Mouse (Mus musculus) midbrain, embryonic 13.5 days (tissue): ENCODE results near the gene 1600012H06Rik. TPM values are rescaled to one million over a fixed set of nuclear protein-coding genes. Genes with fewer than 3 reads are reported as not detected.
A peak's percentile ranks its signal among the peaks of the same experiment; 100 is the strongest.
"Not testable (repeated sequence)": the region's sequence is repeated elsewhere in the genome, so short reads cannot be mapped to it uniquely, and the experiment has no call there.

Source experiments
- ATAC-seq: fragments of 200-750 bp; cut with Nextera tagmentation; 2 replicates; pipeline ENCODE4 v1.8.0; 2017; ENCODE audit warnings: mild to moderate bottlenecking, moderate TSS enrichment, moderate library complexity
- H3K27ac ChIP-seq: fragments of 300-500 bp; sonication (generic); 2 replicates; pipeline ENCODE4 v1.5.1; 2015; ENCODE audit warnings: inconsistent platforms, mild to moderate bottlenecking, moderate library complexity
- H3K27me3 ChIP-seq: fragments of 300-500 bp; sonication (generic); 2 replicates; pipeline ENCODE4 v1.6.1; 2015; ENCODE audit warnings: mild to moderate bottlenecking, inconsistent platforms
- H3K36me3 ChIP-seq: fragments of 300-500 bp; sonication (generic); 2 replicates; pipeline ENCODE4 v1.6.1; 2015; ENCODE audit warnings: mild to moderate bottlenecking, inconsistent platforms
- H3K4me1 ChIP-seq: fragments of 300-500 bp; sonication (generic); replicated peaks from 2 replicates; pipeline ENCODE4 v1.6.1; 2015; ENCODE audit warnings: inconsistent platforms
- H3K4me2 ChIP-seq: fragments of 300-500 bp; sonication (generic); replicated peaks from 2 replicates; pipeline ENCODE4 v1.6.1; 2015; ENCODE audit warnings: moderate library complexity, mild to moderate bottlenecking, inconsistent platforms
- H3K4me3 ChIP-seq: fragments of 300-500 bp; sonication (generic); replicated peaks from 2 replicates; pipeline ENCODE4 v1.5.1; 2015; ENCODE audit warnings: mild to moderate bottlenecking, inconsistent platforms
- H3K9ac ChIP-seq: fragments of 300-500 bp; sonication (generic); replicated peaks from 2 replicates; pipeline ENCODE4 v1.6.1; 2015; ENCODE audit warnings: mild to moderate bottlenecking, inconsistent platforms
- H3K9me3 ChIP-seq: fragments of 300-500 bp; sonication (generic); 2 replicates; pipeline ENCODE4 v1.6.1; 2016; ENCODE audit warnings: mild to moderate bottlenecking, inconsistent platforms
- WGBS: fragments of 180-500 bp; shearing (Covaris S2); methylation state at CpG from one replicate; pipeline ENCODE4 v1.1.7; 2015; 5-methylcytosine and 5-hydroxymethylcytosine counted together
- polyA plus RNA-seq: library from polyadenylated mRNA; unstranded; fragments of >200 nt; fragmentation: Nextera tagmentation; extraction: Ambion mirVana; gene quantifications from 2 replicates; pipeline ENCODE4 v1.2.1, GENCODE M21; 2015

The 1600012H06Rik gene
- polyA plus RNA-seq, 1 experiment from 2014 or later, result 28.2 TPM

- Histone ChIP-seq H3K9me3 (no peaks in the 10 kb centered on the region), H3K4me1 (no peaks in the 10 kb centered on the region), H3K4me3 (no peak overlapping the region), H3K36me3 (no peaks in the 10 kb centered on the region), H3K9ac (no peak overlapping the region), H3K27ac (no peak overlapping the region), H3K4me2 (no peak overlapping the region), H3K27me3 (no peaks in the 10 kb centered on the region)
- ATAC-seq, result no peak
- WGBS, result 93% methylated on average over 4 of the region's 4 CpGs
These were observed 28.6 kb upstream of the 1600012H06Rik start for GRCm38 (mm10) chr17:14914401-14914800.

DNA sequence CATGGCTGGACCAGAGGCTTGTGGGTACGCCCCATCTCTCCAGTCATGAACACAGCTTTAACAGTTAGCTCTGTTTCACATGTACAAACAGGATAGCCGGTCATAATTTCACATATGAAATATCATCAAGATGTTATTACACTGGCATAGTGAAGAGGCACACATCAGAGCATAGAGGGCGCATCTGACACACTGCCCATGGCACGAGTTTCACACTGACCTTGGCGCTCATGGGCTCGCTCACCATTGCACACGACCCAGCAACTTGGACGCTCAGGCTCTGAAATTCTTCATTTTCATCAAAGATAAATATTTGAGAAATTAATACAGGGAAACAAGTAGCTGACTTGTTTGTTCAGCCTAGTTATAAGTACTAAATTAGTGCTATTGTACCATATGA, 25.1 kb upstream of the 1600012H06Rik start:
- Histone ChIP-seq H3K9me3 (no peaks in the 10 kb centered on the region), H3K36me3 (no peaks in the 10 kb centered on the region), H3K4me2 (no peak overlapping the region), H3K4me1 (no peaks in the 10 kb centered on the region), H3K27ac (no peak overlapping the region), H3K9ac (no peak overlapping the region), H3K4me3 (no peak overlapping the region), H3K27me3 (no peaks in the 10 kb centered on the region)
- WGBS, result 91% methylated on average over 8 of the region's 8 CpGs
- ATAC-seq, result no peak

DNA sequence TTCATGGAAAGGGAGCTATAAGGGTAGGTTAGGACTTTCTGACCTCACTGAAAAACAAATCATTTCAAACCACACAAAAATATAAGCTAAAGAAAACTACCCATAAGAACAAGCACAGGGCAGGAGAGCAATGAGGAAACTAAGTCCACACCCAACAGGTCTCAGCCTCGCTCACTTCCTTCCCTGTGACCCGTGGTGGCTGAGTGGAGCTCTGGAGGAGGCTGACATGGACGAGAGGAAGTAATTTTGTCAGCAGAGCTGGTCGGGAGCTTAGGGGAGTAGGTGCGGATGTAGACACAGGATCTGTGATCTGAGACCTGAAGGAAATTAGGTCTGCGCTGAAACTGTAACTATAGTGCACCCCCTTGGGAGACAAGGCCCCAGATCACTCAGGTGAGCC, 21.4 kb upstream of the 1600012H06Rik start:
- no peak for ATAC-seq
- 79% methylated on average over 6 of the region's 6 CpGs for WGBS
- H3K27me3 ChIP-seq, result no peaks in the 10 kb centered on the region
- H3K27ac ChIP-seq, result no peak overlapping the region
- H3K4me2 ChIP-seq, result no peak overlapping the region
- no peak overlapping the region for H3K4me3 ChIP-seq
- no peaks in the 10 kb centered on the region for H3K9me3 ChIP-seq
- no peaks in the 10 kb centered on the region for H3K4me1 ChIP-seq
- H3K9ac ChIP-seq, result no peak overlapping the region
- no peaks in the 10 kb centered on the region for H3K36me3 ChIP-seq

DNA sequence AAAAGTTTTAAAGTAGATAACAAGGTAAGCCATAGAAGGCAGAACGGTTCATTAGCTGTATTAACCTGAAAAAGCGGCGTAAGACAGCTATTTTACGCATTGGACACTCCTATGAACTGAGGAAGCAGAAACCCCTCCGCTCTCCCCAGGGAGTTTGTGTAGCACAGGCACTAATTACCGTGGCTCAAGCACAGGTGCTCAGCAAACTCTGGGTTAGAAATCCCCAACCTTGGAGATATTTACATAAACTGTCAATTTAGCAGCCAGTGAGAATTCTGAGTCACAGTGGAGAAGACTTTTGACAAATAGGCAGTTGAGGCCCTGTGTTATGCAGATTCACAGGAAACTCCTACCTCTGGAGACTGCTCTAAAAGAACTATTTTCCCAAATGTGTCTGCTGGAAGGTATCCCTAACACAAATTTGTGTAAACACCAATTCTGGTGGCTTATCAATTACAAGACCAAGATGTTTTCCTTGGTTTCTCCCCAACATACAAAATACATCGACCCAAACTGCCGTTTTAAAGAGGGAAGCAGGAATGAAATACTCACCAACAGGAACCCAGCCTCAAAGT, 15.3 kb upstream of the 1600012H06Rik start:
- Histone ChIP-seq H3K36me3 (no peaks in the 10 kb centered on the region), H3K4me3 (no peak overlapping the region), H3K9ac (no peak overlapping the region), H3K27ac (no peak overlapping the region), H3K4me2 (no peak overlapping the region), H3K9me3 (no peaks in the 10 kb centered on the region), H3K27me3 (no peaks in the 10 kb centered on the region), H3K4me1 (no peaks in the 10 kb centered on the region)
- no peak for ATAC-seq
- WGBS, result 84% methylated on average over 8 of the region's 8 CpGs

GRCm38 (mm10) chr17:14928631-14929030, 14.4 kb upstream of the 1600012H06Rik start:
- ATAC-seq, result no peak
- H3K4me3 ChIP-seq, result no peak overlapping the region
- H3K4me2 ChIP-seq, result no peak overlapping the region
- 71% methylated on average over 5 of the region's 5 CpGs for WGBS
- no peaks in the 10 kb centered on the region for H3K36me3 ChIP-seq
- H3K9me3 ChIP-seq, result no peaks in the 10 kb centered on the region
- H3K27me3 ChIP-seq, result no peaks in the 10 kb centered on the region
- no peaks in the 10 kb centered on the region for H3K4me1 ChIP-seq
- H3K9ac ChIP-seq, result no peak overlapping the region
- no peak overlapping the region for H3K27ac ChIP-seq

DNA sequence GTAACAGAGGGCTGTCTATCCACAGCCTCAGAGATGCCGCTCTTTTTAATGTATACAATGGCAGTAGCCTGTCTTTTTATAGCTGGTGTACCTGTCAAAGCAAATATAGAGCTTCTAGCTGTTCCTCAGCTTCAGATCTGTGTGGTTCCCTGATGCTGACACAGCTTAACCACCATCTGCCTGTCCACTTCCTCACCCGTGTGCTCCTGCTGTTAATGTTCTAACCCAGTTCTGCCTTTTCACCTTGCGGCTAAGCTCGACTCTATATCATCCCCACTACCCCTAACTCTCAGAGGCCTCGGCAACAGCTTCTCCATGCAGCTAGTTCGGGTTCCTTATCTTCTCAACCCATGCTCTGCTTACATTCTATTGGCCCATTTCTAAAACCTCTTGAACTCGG, 12.3 kb upstream of the 1600012H06Rik start:
- no peak for ATAC-seq
- no peaks in the 10 kb centered on the region for H3K9me3 ChIP-seq
- no peak overlapping the region for H3K4me2 ChIP-seq
- H3K4me1 ChIP-seq, result no peaks in the 10 kb centered on the region
- H3K27ac ChIP-seq, result no peak overlapping the region
- no peak overlapping the region for H3K4me3 ChIP-seq
- no peak overlapping the region for H3K9ac ChIP-seq
- 87% methylated on average over 7 of the region's 7 CpGs for WGBS
- no peaks in the 10 kb centered on the region for H3K36me3 ChIP-seq
- H3K27me3 ChIP-seq, result no peaks in the 10 kb centered on the region

DNA sequence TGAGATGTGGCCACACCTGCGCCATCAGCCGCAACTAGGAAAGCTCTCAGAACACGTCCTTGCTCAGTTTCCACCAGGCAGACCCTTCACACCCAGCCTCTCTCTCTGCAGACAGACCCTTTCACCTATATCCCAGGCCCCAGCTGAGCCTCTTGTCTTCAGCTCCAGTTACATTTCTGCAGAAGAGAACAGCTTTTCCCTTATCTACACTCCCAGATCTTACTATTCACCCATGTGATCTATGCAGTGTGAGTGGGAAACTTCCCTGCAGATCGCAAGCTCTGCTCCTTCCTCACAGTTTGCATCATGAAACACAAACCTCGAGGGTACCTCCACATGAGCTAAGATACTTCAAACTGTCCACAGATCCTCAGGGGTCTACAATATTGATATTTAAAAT, 11.5 kb upstream of the 1600012H06Rik start:
- no peaks in the 10 kb centered on the region for H3K9me3 ChIP-seq
- H3K27ac ChIP-seq, result no peak overlapping the region
- no peaks in the 10 kb centered on the region for H3K4me1 ChIP-seq
- 84% methylated on average over 5 of the region's 5 CpGs for WGBS
- H3K36me3 ChIP-seq, result no peaks in the 10 kb centered on the region
- no peak overlapping the region for H3K9ac ChIP-seq
- H3K4me2 ChIP-seq, result no peak overlapping the region
- no peak overlapping the region for H3K4me3 ChIP-seq
- H3K27me3 ChIP-seq, result no peaks in the 10 kb centered on the region
- no peak for ATAC-seq

GRCm38 (mm10) chr17:14935280-14935679, 7.7 kb upstream of the 1600012H06Rik start:
- not testable (repeated sequence) for H3K9ac ChIP-seq, H3K27ac ChIP-seq, H3K27me3 ChIP-seq, H3K4me1 ChIP-seq, H3K9me3 ChIP-seq, ATAC-seq, H3K36me3 ChIP-seq, H3K4me2 ChIP-seq, H3K4me3 ChIP-seq
- 90% methylated on average over 14 of the region's 14 CpGs for WGBS

DNA sequence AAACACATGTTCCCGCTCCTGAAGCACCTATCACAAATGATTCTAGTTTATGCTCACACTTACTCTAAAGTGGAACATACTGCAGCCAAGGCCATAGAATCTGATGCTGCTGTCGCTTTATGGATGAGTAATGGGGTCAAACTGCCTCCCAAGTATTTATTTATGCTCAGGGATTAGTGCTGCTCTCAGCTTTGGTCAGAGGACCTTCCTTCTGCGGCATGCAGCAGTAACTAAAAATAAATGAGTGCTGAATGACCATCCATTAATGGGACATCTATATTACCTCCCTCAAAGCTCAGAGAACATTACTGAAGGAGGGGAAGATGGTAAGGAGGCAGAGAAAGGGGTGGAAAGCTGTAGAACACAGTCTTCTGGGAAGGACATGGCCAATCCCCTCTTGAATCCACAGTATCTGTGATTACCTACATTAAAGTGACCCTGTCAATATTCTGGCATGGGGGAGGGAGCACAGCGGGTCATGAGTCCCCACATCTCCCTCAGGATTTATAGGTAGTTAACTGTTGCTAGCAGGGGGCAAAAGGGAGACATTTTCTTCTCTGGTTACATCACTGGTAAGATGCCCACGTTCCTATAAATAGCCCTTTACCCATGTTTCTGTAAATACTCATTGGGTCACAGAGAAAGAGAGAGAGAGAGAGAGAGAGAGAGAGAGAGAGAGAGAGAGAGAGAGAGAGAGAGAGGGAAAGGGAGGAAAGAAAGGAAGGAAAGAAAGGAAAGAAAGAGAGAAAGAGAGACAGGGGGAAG, 7.0 kb upstream of the 1600012H06Rik start:
- no peaks in the 10 kb centered on the region for H3K9me3 ChIP-seq
- no peak overlapping the region for H3K27ac ChIP-seq
- H3K27me3 ChIP-seq, result no peaks in the 10 kb centered on the region
- no peak overlapping the region for H3K4me3 ChIP-seq
- H3K4me2 ChIP-seq, result no peak overlapping the region
- no peak overlapping the region for H3K9ac ChIP-seq
- 73% methylated on average over 5 of the region's 5 CpGs for WGBS
- H3K4me1 ChIP-seq, result no peaks in the 10 kb centered on the region
- ATAC-seq, result no peak
- H3K36me3 ChIP-seq, result no peaks in the 10 kb centered on the region

DNA sequence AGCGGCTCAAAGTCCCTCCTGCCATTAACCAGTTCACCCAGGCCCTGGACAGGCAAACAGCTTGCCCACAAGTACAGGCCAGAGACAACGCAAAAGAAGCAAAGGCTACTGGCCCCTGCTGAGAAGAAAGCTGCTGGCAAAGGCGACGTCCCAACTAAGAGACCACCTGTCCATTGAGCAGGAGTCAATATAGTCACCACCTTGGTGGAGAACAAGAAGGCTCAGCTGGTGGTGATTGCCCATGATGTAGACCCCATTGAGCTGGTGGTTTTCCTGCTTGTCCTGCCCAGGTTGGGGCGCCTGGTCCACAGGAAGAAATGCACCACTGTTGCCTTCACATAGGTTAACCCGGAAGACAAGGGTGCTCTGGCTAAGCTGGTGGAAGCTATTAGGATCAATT, 803 bp upstream of the 1600012H06Rik start:
- H3K9me3 ChIP-seq, H3K27me3 ChIP-seq, H3K27ac ChIP-seq, ATAC-seq: not testable (repeated sequence)
- Histone ChIP-seq H3K4me1 (peaks cover 27% of the 10 kb centered on the region), H3K36me3 (peaks cover 11% of the 10 kb centered on the region), H3K9ac (peak overlapping the region; percentile 84), H3K4me2 (peak overlapping the region; percentile 90), H3K4me3 (peak overlapping the region; percentile 80)
- 62% methylated on average over 6 of the region's 6 CpGs for WGBS

- peak overlapping the region; percentile 84 for H3K9ac ChIP-seq
- ATAC-seq, result peak; percentile 10
- WGBS, result 20% methylated on average over 16 of the region's 16 CpGs
- H3K9me3 ChIP-seq, result no peaks in the 10 kb centered on the region
- H3K4me1 ChIP-seq, result peaks cover 27% of the 10 kb centered on the region
- H3K4me2 ChIP-seq, result peak overlapping the region; percentile 90
- H3K4me3 ChIP-seq, result peak overlapping the region; percentile 80
- H3K36me3 ChIP-seq, result peaks cover 14% of the 10 kb centered on the region
- H3K27me3 ChIP-seq, result no peaks in the 10 kb centered on the region
- no peak overlapping the region; the same call in 1 of the 2 replicates for H3K27ac ChIP-seq
These were observed 710 bp downstream of the 1600012H06Rik start for GRCm38 (mm10) chr17:14943729-14944059.

GRCm38 (mm10) chr17:14944551-14944950, 1.6 kb downstream of the 1600012H06Rik start:
- Histone ChIP-seq H3K4me1 (peaks cover 27% of the 10 kb centered on the region), H3K27me3 (no peaks in the 10 kb centered on the region), H3K4me2 (peak overlapping the region; percentile 90), H3K27ac (no peak overlapping the region), H3K36me3 (peaks cover 18% of the 10 kb centered on the region), H3K4me3 (peak overlapping the region; percentile 80), H3K9me3 (no peaks in the 10 kb centered on the region), H3K9ac (no peak overlapping the region)
- ATAC-seq, result no peak
- WGBS, result 84% methylated on average over 1 of the region's 1 CpGs
